Mouse (Mus musculus): ENCODE results near the gene Limk2.

DNA sequence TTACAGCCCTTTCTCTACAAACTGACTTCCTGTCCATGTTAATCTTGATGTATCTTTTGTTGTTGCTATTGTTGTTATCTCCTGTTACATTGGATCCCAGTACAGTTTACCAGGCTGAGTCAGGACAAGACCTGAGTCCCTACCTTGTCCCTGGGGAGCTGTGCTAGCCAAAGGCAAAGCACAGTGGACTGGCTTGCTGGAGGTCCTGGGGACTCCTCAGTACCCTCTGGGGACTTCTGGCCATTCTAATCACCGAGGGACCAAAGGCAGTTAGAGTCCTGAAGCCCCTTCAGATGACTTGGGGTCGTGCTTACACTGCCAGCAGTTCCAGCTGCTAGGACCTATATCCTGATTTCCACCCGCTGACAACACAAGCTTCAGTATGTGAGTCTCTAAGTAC is 45.5 kb upstream of the Limk2 start:
- TF ChIP-seq CTCF (IDR thresholded peaks at IDR 0.05; ENCODE audit: low read depth) (no peak), EP300 (IDR thresholded peaks at IDR 0.05; ENCODE audit: low read depth) (no peak)

Measured in heart, postnatal 0 days (tissue).